Mouse (Mus musculus): ENCODE measurements around the gene Gm15737. TPM values are rescaled to one million over a fixed set of nuclear protein-coding genes. Genes with fewer than 3 reads are reported as not detected.

Gm15737 gene
- polyA plus RNA-seq (2012; rRNA removed) = not detected in 2 replicates

GRCm38 (mm10) chr6:92869089-92869581 is at the start of gene Gm15737:
TSS of gene Gm15737 (plus strand) at chr6:92869357.
- WGBS = 88% methylated on average over 4 of the region's 4 CpGs
- TF ChIP-seq CTCF (IDR thresholded peaks at IDR 0.05; ENCODE audit: extremely low read depth, insufficient read depth, insufficient read length, insufficient replicate concordance) = no peak
- no peak for TF ChIP-seq POLR2A (IDR thresholded peaks at IDR 0.05; ENCODE audit: low read depth, low read length)
- H3K36me3 ChIP-seq (ENCODE audit: control insufficient read depth, insufficient read depth, low read length) = no peaks in the 10 kb centered on the region
- H3K27me3 ChIP-seq (ENCODE audit: control insufficient read depth, insufficient read depth, low read length) = no peaks in the 10 kb centered on the region
- peak within 1 kb of the TSS; percentile 12; the same call in 1 of the 2 replicates for H3K27ac ChIP-seq (ENCODE audit: insufficient read depth, low read length)
- H3K4me3 ChIP-seq (ENCODE audit: extremely low read depth, insufficient read depth, insufficient read length) = no peak within 1 kb of the TSS
- DNase-seq (ENCODE audit: low read depth in 1 of 2, low spot score in 2 of 2) = no peak
- H3K4me1 ChIP-seq (ENCODE audit: control insufficient read depth, insufficient read depth, insufficient read length) = no peaks in the 10 kb centered on the region

- TF ChIP-seq CTCF (IDR thresholded peaks at IDR 0.05; ENCODE audit: extremely low read depth, insufficient read depth, insufficient read length, insufficient replicate concordance) (no peak), POLR2A (IDR thresholded peaks at IDR 0.05; ENCODE audit: low read depth, low read length) (no peak)
- Histone ChIP-seq H3K36me3 (ENCODE audit: control insufficient read depth, insufficient read depth, low read length) (no peaks in the 10 kb centered on the region), H3K4me3 (ENCODE audit: extremely low read depth, insufficient read depth, insufficient read length) (no peak overlapping the region), H3K27ac (ENCODE audit: insufficient read depth, low read length) (no peak overlapping the region), H3K4me1 (ENCODE audit: control insufficient read depth, insufficient read depth, insufficient read length) (no peaks in the 10 kb centered on the region), H3K27me3 (ENCODE audit: control insufficient read depth, insufficient read depth, low read length) (no peaks in the 10 kb centered on the region)
- no peak for DNase-seq (ENCODE audit: low read depth in 1 of 2, low spot score in 2 of 2)
- 76% methylated on average over 5 of the region's 5 CpGs for WGBS
Measured at GRCm38 (mm10) chr6:92821606-92822005, 47.6 kb upstream of the Gm15737 start.

DNA sequence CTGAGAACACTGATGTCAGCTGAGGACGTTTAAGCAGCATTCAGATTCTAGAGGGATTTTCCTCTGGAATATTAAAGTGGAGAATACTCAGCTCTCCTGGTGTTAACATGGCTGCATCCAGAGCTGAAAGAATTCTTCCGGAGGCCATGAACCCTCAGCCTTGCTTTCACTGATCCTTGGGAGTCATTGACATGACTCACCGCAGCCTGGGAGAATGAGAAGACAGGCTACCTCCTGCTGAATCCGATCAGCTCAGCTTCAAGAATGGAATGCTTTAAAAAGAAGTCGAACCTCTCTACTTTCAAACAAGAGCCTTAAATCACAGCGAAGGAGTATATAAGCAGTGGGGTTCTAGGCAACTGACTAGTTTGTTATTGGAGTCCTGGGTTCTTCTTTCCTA is 47.2 kb upstream of the Gm15737 start:
- Histone ChIP-seq H3K27ac (ENCODE audit: insufficient read depth, low read length) (no peak overlapping the region), H3K36me3 (ENCODE audit: control insufficient read depth, insufficient read depth, low read length) (no peaks in the 10 kb centered on the region), H3K4me1 (ENCODE audit: control insufficient read depth, insufficient read depth, insufficient read length) (no peaks in the 10 kb centered on the region), H3K4me3 (ENCODE audit: extremely low read depth, insufficient read depth, insufficient read length) (no peak overlapping the region), H3K27me3 (ENCODE audit: control insufficient read depth, insufficient read depth, low read length) (no peaks in the 10 kb centered on the region)
- WGBS = 81% methylated on average over 6 of the region's 6 CpGs
- DNase-seq (ENCODE audit: low read depth in 1 of 2, low spot score in 2 of 2) = no peak
- TF ChIP-seq POLR2A (IDR thresholded peaks at IDR 0.05; ENCODE audit: low read depth, low read length) (no peak), CTCF (IDR thresholded peaks at IDR 0.05; ENCODE audit: extremely low read depth, insufficient read depth, insufficient read length, insufficient replicate concordance) (no peak)

DNA sequence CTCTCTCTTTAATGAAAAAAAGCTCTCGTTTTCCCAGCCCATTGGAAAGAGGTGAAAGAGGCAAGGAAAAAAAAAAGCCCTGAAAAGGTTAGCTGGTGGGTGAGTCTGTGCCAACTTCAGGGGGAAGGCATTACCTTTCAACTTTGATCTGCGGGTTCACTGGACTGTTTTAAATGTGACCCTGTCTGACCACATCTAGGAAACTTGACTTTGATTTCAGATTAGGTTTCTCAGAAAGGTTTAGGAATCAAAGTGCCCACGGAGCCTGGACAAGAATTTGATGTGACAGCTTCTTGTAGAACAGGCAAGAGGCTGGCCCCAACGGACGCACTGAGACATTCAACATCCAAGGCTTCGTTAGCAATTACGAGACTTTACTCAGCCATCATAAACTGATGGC is 45.2 kb upstream of the Gm15737 start:
- TF ChIP-seq POLR2A (IDR thresholded peaks at IDR 0.05; ENCODE audit: low read depth, low read length) (no peak), CTCF (IDR thresholded peaks at IDR 0.05; ENCODE audit: extremely low read depth, insufficient read depth, insufficient read length, insufficient replicate concordance) (no peak)
- no peaks in the 10 kb centered on the region for H3K36me3 ChIP-seq (ENCODE audit: control insufficient read depth, insufficient read depth, low read length)
- 84% methylated on average over 7 of the region's 7 CpGs for WGBS
- H3K27ac ChIP-seq (ENCODE audit: insufficient read depth, low read length) = no peak overlapping the region
- no peak overlapping the region for H3K4me3 ChIP-seq (ENCODE audit: extremely low read depth, insufficient read depth, insufficient read length)
- H3K4me1 ChIP-seq (ENCODE audit: control insufficient read depth, insufficient read depth, insufficient read length) = no peaks in the 10 kb centered on the region
- no peaks in the 10 kb centered on the region for H3K27me3 ChIP-seq (ENCODE audit: control insufficient read depth, insufficient read depth, low read length)
- DNase-seq (ENCODE audit: low read depth in 1 of 2, low spot score in 2 of 2) = no peak

DNA sequence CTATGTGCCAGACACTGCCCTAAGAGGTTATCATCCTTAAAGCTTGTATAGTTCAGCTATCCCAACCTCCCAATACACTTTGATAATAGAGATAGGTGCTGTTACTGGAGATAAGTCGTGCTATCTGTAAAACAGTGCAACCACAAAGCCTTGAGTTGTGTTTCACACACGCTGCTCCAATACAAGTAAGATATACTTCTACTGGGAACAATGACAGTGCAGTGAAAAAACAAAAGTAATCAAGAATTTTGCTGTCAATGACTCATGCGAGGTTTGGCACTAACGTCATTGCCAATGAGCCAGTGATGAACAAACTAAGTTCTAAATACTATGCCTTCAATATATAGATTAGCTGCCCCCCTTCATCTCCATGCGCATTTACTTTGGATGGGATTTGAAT is 42.6 kb upstream of the Gm15737 start:
- H3K27ac ChIP-seq (ENCODE audit: insufficient read depth, low read length) = no peak overlapping the region
- no peaks in the 10 kb centered on the region for H3K4me1 ChIP-seq (ENCODE audit: control insufficient read depth, insufficient read depth, insufficient read length)
- DNase-seq (ENCODE audit: low read depth in 1 of 2, low spot score in 2 of 2) = no peak
- H3K27me3 ChIP-seq (ENCODE audit: control insufficient read depth, insufficient read depth, low read length) = no peaks in the 10 kb centered on the region
- no peak overlapping the region for H3K4me3 ChIP-seq (ENCODE audit: extremely low read depth, insufficient read depth, insufficient read length)
- no peak for TF ChIP-seq CTCF (IDR thresholded peaks at IDR 0.05; ENCODE audit: extremely low read depth, insufficient read depth, insufficient read length, insufficient replicate concordance)
- no peak for TF ChIP-seq POLR2A (IDR thresholded peaks at IDR 0.05; ENCODE audit: low read depth, low read length)
- 74% methylated on average over 5 of the region's 5 CpGs for WGBS
- H3K36me3 ChIP-seq (ENCODE audit: control insufficient read depth, insufficient read depth, low read length) = no peaks in the 10 kb centered on the region

- Histone ChIP-seq H3K4me3 (ENCODE audit: extremely low read depth, insufficient read depth, insufficient read length) (no peak overlapping the region), H3K4me1 (ENCODE audit: control insufficient read depth, insufficient read depth, insufficient read length) (no peaks in the 10 kb centered on the region), H3K36me3 (ENCODE audit: control insufficient read depth, insufficient read depth, low read length) (no peaks in the 10 kb centered on the region), H3K27ac (ENCODE audit: insufficient read depth, low read length) (no peak overlapping the region), H3K27me3 (ENCODE audit: control insufficient read depth, insufficient read depth, low read length) (no peaks in the 10 kb centered on the region)
- no peak for TF ChIP-seq CTCF (IDR thresholded peaks at IDR 0.05; ENCODE audit: extremely low read depth, insufficient read depth, insufficient read length, insufficient replicate concordance)
- no peak for TF ChIP-seq POLR2A (IDR thresholded peaks at IDR 0.05; ENCODE audit: low read depth, low read length)
- whole genome bisulfite sequencing = 68% methylated on average over 5 of the region's 5 CpGs
- no peak for DNase-seq (ENCODE audit: low read depth in 1 of 2, low spot score in 2 of 2)
Measured at GRCm38 (mm10) chr6:92827360-92827759, 41.8 kb upstream of the Gm15737 start.

DNA sequence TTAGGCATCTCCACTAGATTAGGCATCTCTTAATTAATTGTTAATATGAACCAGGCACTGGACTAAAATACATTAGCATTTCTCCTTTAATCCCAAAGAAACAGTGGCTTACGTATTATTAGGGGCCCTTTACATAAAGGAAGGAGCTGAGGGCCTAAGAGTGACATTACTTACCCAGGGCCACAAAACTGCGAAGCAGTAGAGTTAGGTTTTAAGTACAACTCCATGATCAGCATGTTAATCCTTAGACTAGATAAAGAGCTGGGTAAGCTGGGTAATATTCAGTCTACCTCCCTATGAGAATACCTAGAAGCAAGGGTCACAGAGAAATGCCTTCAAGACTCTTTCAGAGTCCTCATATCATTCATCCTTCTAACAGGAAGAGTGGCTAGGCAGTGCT is 40.0 kb upstream of the Gm15737 start:
- Histone ChIP-seq H3K27me3 (ENCODE audit: control insufficient read depth, insufficient read depth, low read length) (no peaks in the 10 kb centered on the region), H3K4me1 (ENCODE audit: control insufficient read depth, insufficient read depth, insufficient read length) (no peaks in the 10 kb centered on the region), H3K27ac (ENCODE audit: insufficient read depth, low read length) (no peak overlapping the region), H3K36me3 (ENCODE audit: control insufficient read depth, insufficient read depth, low read length) (no peaks in the 10 kb centered on the region), H3K4me3 (ENCODE audit: extremely low read depth, insufficient read depth, insufficient read length) (no peak overlapping the region)
- DNase-seq (ENCODE audit: low read depth in 1 of 2, low spot score in 2 of 2) = no peak
- 86% methylated on average over 2 of the region's 2 CpGs for WGBS
- TF ChIP-seq POLR2A (IDR thresholded peaks at IDR 0.05; ENCODE audit: low read depth, low read length) (no peak), CTCF (IDR thresholded peaks at IDR 0.05; ENCODE audit: extremely low read depth, insufficient read depth, insufficient read length, insufficient replicate concordance) (no peak)
